Mouse (Mus musculus): ENCODE results near the gene Psg16. TPM values are rescaled to one million over a fixed set of nuclear protein-coding genes. Genes with fewer than 3 reads are reported as not detected.

Gene Psg16
- under 1 TPM; 0.32 to 0.33 TPM for total RNA-seq (2021)
- long read RNA-seq, experiment 1, result 0 reads
- long read RNA-seq, experiment 2, result 0 reads

DNA sequence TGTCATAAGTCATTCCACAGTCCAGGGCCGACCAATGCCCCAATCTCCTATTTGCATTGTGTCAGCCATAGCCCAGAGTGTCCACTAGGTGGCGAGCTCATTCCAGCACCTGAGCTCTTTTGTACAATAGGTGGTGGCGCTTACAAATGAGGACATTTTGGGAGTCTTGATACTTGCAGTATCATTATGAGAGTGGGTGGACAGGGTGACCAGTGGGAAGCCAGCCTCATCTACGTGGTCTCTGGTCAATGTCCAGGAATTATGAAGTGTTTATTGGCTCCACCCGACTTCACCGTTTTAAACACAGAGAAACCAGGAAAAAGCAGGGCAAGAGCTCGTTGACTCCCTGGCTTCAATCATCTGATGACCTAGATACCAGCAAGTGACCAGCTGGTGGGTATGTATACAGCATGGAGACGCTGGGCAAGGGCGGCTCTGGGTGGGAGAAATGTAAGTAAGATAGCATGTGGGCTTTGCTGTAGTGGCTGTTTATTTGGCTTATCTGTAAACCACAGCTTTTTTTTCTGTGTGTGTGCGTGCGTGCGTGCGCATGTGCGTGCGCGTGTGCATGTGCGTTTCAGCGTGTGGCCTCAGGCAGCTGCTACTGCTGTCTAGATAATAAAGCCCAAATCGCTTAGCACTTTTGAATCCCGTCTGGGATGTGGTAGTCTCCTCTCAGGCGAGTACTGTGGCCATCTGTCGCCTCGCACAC is at the start of gene Psg16:
Psg16 (plus strand) TSS at position 137 of the 712 bp plus-strand sequence.
- peak; percentile 58 to 61 for DNase-seq (ENCODE audit: low spot score in 2 of 2)

DNA sequence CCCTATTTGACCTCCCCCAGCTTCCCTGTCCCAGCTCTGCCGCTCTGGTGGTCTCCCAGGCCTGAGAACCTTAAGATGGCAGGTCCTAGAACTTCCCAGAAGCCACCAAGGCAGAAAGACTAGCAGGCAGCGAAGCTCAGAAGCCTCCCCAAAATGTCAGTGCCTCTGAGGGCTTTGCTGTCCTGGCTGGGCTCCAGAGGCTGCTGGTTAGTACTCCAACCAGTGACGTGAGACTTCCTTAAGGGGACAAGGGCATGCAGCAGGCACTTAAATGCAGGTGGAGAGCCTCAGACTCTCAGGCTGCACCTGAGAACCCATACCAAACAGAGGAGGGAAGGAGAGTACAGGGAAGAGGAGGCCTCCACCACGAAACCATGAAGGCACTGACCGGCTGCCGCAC is 49.7 kb upstream of the Psg16 start:
- no peak for DNase-seq (ENCODE audit: low spot score in 2 of 2)

DNA sequence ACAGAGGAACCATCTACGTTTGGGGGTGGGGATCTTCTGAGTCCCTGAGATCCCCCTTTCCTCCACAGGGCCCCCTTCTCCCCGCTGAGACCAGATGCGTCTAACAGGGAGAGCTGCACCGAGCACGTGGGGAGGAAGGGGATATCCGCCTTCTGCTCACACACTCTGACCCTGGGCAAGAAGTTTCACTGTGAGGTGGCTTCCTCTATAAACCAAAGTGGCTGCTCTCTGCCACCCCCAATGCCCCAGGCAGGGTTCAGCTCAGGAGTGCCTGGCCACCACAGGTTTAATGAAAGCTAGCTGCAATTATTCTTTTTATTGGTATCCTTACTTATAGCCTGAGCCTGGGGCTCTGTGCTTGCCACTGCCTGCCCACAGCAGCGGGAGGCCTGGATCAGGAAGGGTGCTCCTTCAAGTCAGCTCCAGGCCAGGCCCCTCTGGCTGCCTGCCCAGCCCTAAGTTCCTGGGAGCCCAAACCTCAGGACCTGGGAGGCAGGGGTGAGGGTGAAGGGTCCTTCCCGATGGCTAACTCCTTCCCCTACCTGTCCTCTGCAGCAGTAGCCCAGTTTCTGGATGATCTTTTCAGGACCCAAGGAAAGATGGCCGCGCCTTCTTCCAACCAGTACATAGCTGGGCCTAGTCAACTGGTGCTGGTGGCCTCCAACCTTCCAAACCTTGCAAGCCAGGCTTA is 48.9 kb upstream of the Psg16 start:
- DNase-seq (ENCODE audit: low spot score in 2 of 2), result no peak

DNA sequence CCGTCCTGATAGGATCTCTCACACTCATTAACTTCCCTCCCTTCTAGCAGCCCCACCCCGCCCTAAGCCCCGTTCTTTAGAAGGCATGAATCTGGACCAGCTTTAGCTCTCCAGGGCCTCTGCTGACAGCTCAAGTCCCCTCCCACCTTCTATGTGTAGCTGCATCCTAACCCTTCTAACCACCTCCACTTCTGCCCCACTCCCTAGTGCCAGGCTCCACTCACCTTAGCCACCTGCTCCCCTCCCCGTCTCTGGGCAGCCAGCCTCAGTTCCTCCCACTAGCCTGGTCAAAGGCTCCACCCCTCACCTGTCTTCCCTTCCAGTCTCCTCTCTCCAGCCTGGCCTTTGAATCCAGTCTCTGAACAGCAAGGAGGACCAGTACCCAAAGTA is 48.3 kb upstream of the Psg16 start:
- DNase-seq (ENCODE audit: low spot score in 2 of 2), result no peak

DNA sequence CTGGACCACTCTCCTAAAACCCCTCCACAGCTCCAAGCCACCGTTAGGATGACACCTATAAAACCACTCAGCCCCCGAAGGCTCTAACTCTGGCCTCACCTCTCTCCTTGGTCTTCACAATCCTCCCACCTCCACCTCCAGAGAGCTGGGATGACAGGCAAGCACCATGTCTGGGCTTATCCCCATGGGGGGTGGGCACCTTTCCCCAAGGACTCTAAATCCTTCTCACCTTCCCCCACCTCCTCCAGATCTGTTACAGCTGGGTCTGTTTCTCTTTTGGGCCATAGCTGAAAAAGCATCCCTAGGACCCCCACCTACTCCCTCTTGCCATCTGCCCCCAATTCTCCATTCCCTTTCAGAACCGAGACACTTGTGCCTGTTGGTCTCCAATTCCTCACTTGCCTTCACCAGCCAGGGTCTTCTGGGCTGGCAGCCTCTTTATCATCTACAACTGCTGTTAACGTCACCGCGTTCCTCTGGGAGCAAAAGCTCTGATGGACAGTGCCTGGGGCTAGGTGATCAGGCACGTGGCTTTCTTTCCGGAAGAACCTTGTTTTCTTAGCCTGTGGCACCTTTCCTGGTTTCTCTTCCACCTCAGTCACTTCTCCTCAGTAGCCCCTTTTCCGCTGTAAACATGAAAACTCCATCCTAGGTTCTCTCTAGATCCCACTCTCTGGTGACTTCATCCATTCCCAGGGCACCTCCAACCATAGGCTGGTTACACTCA is 47.8 kb upstream of the Psg16 start:
- DNase-seq (ENCODE audit: low spot score in 2 of 2), result no peak

DNA sequence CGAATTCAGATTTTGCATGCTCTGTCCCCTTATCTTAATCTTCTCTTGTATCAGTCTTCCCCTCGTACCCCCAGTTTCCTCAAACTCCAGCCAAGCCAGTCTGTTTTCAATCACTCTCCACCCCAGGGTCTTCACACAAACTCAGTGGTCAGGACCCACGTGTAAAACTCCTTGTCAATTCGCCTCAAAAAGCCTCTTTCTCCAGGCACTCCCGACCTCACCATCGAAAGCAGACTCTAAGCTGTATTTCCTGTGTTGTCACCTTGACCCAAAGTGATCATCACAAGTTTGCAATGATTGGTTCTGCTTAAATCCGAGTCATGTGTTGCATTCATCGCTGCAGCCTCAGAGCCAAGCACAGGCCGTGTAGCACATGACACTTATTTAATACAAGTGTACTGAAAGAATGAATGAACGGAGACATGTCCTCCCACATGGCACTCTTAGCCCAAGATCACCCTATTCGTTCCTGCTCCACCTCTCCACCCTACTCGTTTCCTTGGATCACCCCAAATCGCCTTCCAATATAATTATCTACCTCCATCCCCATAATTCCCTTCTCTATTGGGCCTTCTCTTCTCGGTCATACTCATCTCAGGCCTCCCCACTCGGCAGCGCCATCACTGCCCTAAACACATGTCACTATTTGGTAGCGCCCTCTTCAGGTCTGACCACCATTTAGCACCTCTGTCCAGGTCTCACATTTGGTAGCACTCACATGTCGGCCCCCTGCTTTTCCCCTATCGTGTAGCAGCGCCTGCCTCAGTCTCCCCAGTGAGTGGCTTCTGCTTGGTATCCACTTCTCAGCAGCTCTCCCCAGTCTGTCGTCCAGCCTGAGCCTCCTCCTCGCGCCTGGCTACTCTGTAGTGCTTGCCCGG is 46.9 kb upstream of the Psg16 start:
- DNase-seq (ENCODE audit: low spot score in 2 of 2), result no peak

DNA sequence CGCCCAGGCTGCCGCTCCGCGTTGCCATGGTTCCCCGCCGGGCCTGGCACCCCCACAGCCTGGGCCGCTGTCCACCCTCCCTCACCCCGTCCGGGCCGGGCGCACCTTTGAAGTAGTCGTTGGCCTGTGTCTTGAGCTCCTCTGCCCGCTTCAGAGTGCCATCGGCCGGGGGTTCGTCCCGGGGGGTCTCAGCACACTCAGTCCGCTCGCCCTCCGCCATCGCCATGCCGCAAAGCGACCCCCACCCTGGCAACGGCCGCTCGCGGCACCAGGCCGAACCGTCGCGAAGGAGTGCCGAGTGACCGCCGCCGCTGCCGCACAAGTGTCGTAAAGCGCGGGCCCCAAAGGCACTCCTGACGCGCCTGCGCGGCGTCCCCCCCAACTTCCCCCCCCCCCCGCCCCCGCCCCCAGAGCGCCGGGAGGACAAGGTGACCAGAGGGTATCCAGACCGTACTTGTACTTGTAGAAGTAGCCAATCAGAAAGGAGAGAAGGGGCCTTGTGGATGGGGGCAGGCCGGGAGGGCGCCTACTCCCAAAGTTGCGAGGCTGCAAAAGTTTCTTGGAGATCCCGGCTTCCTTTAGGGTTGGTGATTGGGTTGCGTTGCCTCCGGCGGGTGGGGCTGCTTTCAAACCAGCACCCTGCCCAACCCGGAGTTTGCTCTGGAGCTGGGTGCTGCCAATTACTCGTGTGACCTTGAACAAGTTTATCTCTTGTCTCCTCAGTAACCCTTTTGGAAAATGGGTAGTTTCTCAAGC is 46.1 kb upstream of the Psg16 start, which contains the start of gene Ppp5c:
Ppp5c (minus strand) TSS at position 337 of the 756 bp plus-strand sequence.
- peak; percentile 81 to 84 for DNase-seq (ENCODE audit: low spot score in 2 of 2)

DNA sequence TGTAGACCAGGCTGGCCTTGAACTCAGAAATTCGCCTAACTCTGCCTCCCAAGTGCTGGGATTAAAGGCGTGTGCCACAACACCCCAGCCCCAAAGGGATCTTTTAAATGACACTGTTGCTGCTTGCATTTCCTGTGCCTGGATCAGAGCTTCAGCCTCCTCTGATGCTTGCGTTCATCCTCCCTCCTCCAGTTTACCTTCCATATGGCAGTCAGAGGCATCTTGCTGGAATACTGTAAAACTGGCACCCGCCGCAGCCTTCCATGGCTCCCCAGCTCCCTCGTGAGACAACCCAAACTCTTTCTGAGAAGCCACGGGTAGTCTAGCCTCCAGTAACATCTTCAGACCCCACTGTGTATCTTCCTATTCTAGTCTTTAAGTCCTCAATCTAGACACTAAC is 44.9 kb upstream of the Psg16 start:
- DNase-seq (ENCODE audit: low spot score in 2 of 2), result no peak

DNA sequence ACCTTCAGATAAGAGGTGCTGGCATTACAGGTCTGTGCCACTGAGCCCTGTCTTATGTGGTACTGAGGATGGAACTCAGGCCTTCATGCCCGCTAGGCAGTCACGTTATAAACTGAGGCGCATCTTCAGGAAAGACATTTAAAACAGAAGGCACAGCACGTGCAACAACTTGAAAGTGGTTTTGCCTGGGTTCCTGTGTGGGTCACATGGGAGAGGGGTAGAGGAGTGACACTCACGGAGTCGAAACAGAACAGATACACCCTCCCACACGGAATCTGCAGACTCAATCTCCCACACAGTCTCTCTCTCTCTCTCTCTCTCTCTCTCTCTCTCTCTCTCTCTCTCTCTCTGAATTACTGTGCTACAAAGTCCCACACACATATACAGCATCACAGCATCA is 43.6 kb upstream of the Psg16 start:
- no peak for DNase-seq (ENCODE audit: low spot score in 2 of 2)

DNA sequence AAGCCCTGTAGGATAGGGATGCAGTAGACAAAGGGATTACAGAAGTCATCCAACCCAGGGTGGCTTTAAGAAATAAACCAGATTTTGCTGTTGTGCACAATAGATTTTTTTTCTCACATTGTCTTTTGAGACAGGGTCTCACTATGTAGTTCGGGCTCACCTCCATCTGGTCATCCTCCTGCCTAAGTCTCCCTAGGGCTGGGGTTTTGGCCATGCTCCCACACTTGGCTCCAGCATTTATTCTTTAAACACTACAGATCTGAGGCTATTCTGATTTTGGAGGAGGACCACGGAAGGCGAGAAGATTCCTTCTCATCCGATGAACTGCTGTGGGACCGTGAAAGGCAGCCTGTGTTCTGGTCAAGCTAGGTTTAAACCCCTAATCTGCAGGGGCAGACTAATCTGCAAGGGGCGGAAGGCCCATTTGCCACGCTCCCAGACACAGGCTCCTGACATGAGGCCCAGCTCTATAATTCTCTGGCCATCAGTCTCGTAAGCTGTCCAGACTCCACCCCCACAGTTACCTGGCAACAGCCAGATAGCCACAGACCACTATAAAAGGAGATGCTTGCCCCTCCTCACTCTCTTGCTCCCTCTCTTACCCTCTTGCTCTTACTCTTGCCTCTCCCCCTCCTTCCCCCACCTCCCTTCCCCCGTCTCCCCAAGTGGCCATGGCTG is 35.7 kb upstream of the Psg16 start:
- DNase-seq (ENCODE audit: low spot score in 2 of 2), result no peak

DNA sequence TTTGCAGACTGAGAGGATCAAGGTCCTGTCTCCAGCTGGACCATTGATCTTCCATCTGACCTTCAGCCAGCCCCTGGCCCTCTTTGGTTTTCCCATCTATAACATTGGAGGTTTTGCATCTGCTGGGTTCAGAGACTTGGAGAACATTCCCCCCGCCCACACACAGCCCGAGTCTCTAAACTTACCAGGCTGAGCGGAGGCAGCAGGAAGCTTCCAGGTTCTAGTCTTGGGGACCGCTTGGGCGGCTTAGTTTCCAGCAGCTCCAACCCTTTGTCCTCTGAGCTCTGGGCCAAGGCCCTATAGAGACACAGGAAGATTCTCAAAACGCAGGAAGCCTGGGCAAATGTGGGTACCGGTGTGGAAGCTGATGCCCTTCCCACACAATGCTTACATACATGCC is 34.5 kb upstream of the Psg16 start:
- no peak for DNase-seq (ENCODE audit: low spot score in 2 of 2)

DNA sequence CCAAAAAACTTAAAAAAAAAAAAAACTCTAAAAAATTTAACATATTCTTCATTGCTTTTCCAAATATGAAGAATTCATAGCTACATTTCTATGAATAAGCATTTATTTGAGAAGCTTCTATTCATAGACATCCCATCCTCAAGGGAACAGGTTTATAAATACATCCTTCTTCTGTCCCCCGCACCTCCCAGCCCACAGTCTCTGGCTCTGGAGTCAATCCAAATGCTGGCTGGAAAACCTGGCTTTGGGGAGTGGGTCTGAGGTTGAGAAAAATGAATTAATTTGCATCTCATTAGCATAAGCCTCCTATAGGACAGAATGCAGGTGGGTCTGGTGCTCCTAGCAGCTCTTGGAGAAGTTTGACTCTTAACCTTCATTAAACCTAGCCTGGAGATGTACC is 28.1 kb upstream of the Psg16 start:
- DNase-seq (ENCODE audit: low spot score in 2 of 2), result no peak

DNA sequence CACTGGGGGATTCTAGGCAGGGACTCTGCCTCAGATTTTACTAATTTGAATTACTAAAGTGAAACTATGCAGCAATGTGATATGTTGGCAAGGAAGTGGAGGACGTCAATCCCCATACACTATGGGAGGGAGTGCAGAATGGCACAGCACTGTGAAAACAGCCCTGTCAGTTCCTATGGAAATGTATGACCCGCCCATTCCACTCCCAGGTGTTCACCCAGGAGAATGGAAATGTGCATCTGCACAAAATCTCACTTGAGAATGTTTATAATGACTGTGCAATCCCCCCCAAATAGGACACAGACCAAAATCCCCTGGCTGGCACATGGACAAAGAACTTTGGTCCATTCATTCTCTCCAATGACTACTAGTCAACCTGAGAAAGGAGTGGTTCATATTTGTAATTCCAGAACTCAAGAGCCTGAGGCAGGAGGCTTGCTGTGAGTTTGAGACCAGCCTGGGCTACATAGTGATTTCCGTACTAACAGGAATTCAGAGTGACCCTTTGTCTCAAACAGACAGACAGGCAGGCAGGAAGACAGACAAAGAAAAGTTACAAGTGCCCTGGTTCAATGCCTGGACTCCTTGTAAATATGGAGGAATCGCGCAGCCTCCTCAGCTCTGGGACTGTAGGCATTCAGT is 26.7 kb upstream of the Psg16 start:
- DNase-seq (ENCODE audit: low spot score in 2 of 2), result no peak

DNA sequence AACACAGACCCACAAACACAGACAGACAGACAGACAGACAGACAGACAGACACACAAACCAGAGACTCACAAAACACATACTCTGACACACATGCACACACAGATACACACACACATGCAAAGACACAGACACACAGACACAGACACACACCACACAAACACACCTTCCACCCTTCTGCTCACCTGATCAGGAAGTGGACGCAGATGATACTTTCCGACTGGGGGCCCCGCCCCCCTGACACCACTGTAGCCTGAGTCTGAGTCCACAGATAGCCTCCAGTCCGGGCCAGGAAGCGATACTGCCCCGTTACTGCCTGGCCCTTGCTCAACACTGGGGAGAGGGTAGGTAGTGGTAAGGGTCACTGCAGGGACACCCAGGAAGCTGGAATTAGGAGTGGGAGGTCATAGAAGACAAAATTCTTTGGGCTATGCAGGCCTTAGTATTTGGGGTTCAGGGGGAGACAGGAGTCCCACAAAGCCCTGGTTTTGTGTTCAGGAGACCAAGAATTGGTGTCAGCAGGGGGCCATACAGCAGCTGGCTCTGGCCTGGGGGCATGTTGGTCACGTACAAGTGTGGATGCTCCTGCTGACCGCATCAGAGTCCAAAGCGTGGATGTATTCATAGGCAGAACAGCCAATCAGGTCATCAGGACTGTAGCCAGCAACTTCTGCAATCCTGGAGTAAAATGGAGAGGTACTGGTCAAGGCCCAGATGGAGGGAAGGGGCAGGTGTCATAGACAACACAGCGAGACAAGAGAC is 25.2 kb upstream of the Psg16 start:
- no peak for DNase-seq (ENCODE audit: low spot score in 2 of 2)

DNA sequence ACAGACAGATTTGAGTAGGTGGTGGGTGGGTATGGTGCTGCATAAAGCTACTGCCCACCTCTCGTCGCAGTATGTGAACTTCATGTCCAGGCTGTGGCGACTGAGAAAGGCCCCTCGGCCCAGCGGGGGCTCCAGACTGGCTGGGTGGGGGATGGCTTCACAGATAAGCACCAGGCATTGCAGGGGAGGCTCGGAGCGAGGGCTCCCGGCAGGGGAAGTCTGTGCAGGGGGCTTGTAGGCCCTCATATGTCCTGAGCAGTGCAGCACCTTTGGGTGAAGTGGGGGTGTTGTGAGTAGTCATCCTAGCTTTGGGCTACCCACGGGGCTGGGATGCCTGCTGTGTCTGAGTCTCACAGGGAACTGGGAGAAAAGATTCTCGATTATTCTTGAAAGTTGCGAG is 23.3 kb upstream of the Psg16 start:
- DNase-seq (ENCODE audit: low spot score in 2 of 2), result no peak

DNA sequence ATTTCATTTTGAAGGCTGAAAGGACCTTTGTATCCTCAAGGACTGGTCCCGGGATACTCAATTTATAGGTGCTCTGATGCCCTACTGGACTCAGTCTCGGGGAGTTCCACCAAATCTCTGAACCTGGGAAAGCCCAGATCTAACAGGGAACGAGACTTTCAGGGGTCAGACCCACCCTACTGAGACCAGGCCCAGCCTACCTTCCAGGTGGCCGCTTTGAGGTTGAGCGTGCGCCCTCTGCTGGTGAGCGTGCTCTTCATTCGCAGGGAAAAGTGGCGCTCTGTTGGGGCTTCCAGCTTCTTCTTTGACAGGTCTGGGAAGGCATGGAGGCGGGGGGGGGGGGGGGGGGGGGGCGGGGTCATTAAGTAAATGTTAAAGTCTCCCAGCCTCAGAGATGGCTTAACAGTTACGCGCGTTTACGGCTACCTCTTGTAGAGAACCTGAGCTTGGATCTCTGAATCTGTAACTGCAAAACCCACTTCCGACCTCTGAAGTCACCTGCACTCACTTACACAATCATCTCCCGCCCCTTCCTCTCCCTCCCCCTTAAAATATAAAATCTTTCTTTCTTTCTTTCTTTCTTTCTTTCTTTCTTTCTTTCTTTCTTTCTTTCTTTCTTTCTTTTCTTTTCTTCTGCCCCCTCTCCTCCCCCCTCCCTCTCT is 22.8 kb upstream of the Psg16 start:
- DNase-seq (ENCODE audit: low spot score in 2 of 2), result peak; percentile 60 to 73

DNA sequence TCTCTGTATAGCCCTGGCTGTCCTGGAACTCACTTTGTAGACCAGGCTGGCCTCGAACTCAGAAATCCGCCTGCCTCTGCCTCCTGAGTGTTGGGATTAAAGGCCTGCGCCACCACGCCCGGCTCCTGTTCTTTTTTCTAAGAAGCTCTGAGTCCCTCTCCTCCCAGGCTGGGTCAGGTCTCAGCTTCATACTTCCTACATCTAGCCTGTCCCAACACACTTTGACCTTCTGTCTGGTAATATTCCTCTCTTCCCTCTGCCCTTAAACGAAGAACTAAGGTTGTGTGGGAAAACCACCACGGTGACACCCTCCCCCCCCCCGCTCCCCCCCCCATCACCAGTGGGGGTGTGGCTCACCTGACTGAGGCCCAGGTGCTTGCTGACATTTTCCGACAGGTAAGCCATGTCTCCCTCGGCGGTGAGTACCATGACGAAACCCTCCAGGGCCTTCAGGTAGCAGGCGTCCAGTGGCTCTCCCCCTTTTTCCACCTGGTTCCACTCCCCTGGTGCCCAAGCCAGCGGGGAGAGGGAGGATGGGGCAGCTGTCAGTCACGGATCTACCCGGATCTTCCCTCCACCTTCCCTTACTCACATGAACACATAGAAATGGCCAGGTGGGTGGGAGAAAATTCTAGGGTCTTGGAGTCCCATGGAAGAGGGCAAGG is 19.4 kb upstream of the Psg16 start:
- no peak for DNase-seq (ENCODE audit: low spot score in 2 of 2)

Measured in adrenal gland, adult 18-20 months (tissue).